Mouse (Mus musculus): ENCODE results near the gene Fam178b.
A peak's percentile ranks its signal among the peaks of the same experiment; 100 is the strongest.

- 0 out of 2 replicates have a peak, but pooled peaks have one; percentile 21 for TF ChIP-seq CTCF (IDR thresholded peaks at IDR 0.05; ENCODE audit: low read depth, low read length)
- TF ChIP-seq POLR2AphosphoS5 (IDR thresholded peaks at IDR 0.05; ENCODE audit: insufficient replicate concordance, low read depth, low read length), result no peak
- TF ChIP-seq GATA1 (IDR thresholded peaks at IDR 0.05; ENCODE audit: borderline replicate concordance, low read length), result no peak
- no peak for TF ChIP-seq TAL1 (conservative IDR thresholded peaks at IDR 0.05; ENCODE audit: low read depth, low read length)
- TF ChIP-seq GATA2 (IDR thresholded peaks at IDR 0.05; ENCODE audit: borderline replicate concordance, low read depth, low read length), result no peak
These were observed 956 bp upstream of the Fam178b start for GRCm38 (mm10) chr1:36683810-36684467.

Data from G1E (cell line).